Mouse (Mus musculus) midbrain, embryonic 12.5 days (tissue): Measurements from ENCODE around the gene Ints4. TPM values are rescaled to one million over a fixed set of nuclear protein-coding genes. Genes with fewer than 3 reads are reported as not detected.

Source experiments
- polyA plus RNA-seq: library from polyadenylated mRNA; unstranded; fragments of >200 nt; fragmentation: Nextera tagmentation; extraction: Ambion mirVana; gene quantifications from 2 replicates; pipeline ENCODE4 v1.2.1, GENCODE M21; 2016

Ints4 gene
- polyA plus RNA-seq, 1 experiment from 2014 or later = 53.3 TPM

Other genes starting within 250 kb of the Ints4 start
- gene Usp35, start 148.9 kb upstream of the Ints4 start, polyA plus RNA-seq = 3.2 and 4.1 TPM in 2 replicates
- 5.1 and 7.1 TPM in 2 replicates for gene Kctd21, start 148.6 kb upstream of the Ints4 start, polyA plus RNA-seq
- gene Alg8, start 109.3 kb upstream of the Ints4 start, polyA plus RNA-seq = 29.8 and 31.1 TPM in 2 replicates
- 344 and 345 TPM in 2 replicates for gene Ndufc2, start 81.0 kb upstream of the Ints4 start, polyA plus RNA-seq
- 0.37 and 0.65 TPM in 2 replicates for gene Thrsp, start 63.2 kb upstream of the Ints4 start, polyA plus RNA-seq
- gene Kctd14, start 29.6 kb upstream of the Ints4 start, polyA plus RNA-seq = 0.96 and 1.4 TPM in 2 replicates
- 33.4 and 35.3 TPM in 2 replicates for gene Aamdc, start 98.5 kb downstream of the Ints4 start, polyA plus RNA-seq
- gene Rsf1, start 98.9 kb downstream of the Ints4 start, polyA plus RNA-seq = 31.6 and 33.2 TPM in 2 replicates
- 195 and 202 TPM in 2 replicates for gene Clns1a, start 215.7 kb downstream of the Ints4 start, polyA plus RNA-seq